Mouse (Mus musculus) megakaryocyte progenitor cell, adult 5-6 weeks (primary cell): ENCODE measurements around the gene Fam229a. TPM values are rescaled to one million over a fixed set of nuclear protein-coding genes. Genes with fewer than 3 reads are reported as not detected.
A peak's percentile ranks its signal among the peaks of the same experiment; 100 is the strongest.

Source experiments
- ATAC-seq: replicated peaks from 2 replicates; pipeline ENCODE4 v1.8.0; 2016; ENCODE audit warnings: mild to moderate bottlenecking, moderate TSS enrichment, inconsistent platforms; ENCODE audit not compliant: poor library complexity
- total RNA-seq, 2 experiments: library from RNA; stranded (forward) in 1 of 2; stranded (reverse) in 1 of 2; fragments of 157-497, 149-512 nt in 1 of 2; fragments of 200-1000 nt in 1 of 2; gene quantifications; 2 replicates each; pipeline versions ENCODE4 v1.2.3 to v1.2.4; 2015 to 2017

Gene Fam229a
- total RNA-seq, 2 experiments from 2014 or later, result not detected

- peak; percentile 54 for ATAC-seq
Measured at GRCm38 (mm10) chr4:129495672-129496562, 4.9 kb downstream of the Fam229a start.

DNA sequence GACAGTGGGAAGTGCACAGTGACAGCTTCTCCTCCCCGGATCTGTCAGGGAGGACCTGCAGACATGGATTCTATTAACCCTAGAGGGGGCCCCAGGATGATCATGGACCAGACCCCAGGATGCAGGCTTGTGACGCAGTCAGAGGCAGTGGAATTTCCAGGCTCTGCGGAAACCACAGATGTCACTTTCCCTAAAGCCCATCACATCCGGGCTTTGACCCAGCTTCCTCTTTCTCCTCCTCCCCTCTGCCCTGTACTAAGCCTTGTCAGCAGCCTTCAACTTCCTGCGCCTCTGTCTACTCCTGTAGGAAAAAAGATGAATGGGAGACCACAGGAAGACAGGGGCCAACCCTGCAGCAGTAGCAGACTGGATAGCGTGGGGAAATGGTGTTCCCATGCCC is 5.6 kb downstream of the Fam229a start:
- peak; percentile 56 for ATAC-seq

DNA sequence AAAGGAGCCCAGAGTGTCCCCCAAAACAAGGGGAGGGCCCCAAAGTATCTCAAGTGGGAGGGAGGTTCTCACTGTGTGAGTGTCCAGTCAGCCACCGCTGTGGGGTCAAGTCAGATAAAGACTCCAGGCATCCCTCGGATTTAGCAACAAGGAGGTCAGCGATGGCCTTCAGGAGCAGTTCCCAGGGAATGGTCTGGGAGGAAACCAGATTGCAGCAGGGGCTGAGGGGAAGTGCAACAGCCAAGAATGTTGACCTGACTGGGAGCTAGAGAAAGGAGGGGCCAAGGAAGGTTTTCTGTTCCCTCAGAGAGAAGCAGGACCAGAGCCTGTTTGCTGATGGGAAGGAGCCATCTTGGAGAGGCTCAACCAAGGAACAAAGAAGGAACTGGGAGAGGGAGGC is 8.0 kb downstream of the Fam229a start:
- ATAC-seq, result no peak

- ATAC-seq, result no peak
Measured at GRCm38 (mm10) chr4:129500017-129500416, 9.0 kb downstream of the Fam229a start.

DNA sequence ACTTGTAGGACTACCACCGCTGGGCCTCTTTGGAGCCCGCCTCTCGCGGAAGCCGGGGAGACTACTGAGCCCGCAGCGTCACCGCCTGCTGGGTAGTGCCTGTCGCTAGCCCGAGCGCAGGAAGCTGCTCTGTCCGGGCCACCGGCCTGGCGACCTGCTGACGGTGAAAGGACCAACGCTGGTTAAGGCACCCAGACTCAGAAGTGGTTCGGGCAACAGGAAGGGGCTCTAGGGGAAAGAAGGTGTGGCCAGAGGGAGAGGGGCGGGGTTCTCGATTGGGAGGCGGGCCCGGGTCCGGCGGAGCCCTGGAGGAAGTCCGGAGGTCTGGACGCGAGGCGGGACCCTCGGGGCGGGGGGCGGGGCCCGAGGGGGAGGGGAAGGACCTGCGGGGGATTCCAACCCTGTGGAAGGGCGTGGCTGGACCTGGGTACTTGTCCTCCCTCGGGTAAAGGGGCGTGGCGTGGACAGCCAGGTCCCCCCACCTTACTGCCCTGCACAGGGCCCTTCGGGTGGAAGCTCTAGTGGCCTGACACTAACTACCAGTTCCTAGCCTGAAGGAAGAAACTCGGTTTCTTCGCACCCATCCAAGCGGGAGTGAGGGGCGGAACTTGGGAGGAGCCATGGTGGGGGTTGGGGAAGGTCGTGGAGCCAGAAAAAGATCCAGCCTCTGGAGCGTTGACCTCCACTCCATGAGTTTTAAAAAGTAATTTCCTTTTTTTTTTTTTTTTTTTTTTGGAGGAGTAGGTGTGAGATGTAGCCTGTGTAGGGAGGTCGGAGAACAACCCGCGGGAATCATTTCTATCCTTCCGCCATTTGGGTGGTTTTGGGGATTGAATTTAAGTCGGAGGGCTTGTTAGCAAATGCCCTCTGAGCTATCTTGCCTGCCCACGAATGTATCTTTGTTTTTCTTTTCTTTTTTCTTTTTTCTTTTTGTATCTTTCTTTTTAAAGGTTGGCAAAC is 9.9 kb downstream of the Fam229a start:
- peak; percentile 68 for ATAC-seq

DNA sequence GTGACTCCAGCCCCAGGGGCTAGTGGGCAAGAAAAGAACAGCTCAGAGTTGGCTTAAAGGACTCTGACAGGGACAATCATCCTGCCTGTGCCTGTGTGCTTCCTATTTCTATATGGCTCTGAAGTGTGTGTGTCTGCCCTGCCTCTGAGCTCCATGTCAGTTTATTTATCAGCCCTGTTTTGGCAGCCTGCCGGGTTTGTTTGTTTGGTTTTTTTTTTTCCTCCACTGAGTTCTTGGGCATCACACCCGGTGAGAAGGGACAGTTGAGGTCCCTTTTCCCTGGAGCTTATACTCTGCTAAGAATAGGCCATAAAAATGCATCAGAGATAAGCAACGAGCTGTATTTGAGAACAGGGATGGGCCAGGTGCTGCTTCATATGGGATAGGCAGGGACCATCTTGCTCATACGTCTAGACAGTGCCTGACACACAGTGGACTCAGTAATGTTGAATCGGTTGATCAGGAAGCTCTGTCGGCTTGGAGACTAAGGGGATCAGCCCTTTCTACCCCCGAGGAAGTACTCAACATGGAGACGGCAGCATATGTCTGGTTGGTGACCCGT is 11.4 kb downstream of the Fam229a start:
- ATAC-seq, result no peak

DNA sequence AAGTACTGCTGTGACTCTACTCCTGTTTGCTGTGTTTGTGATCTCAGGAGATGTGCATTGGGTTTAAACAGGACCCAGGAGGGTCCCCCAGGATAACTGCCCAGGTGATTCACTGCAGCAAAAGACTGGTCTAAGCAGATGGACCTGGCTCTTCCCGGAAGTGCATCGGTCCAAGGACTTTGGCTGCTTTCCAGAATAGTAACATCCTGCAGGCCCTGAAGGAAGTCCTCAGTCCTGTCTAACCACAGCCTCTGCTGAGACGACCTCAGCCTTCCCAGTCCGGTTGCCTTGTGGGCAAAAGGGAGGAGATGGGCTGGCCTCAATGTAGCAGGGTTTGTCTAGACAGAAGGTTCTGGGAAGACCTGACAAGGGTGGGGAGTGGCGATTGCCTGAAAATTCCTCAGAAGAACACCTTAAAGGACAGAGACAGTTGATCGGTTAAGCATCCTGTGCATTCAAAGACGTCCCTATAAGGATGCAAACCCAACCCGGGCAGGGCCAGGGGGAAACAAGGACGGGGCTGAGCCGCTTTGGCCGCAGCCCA is 12.0 kb downstream of the Fam229a start:
- ATAC-seq, result no peak

GRCm38 (mm10) chr4:129505511-129505910 is 14.5 kb downstream of the Fam229a start:
- ATAC-seq, result no peak

DNA sequence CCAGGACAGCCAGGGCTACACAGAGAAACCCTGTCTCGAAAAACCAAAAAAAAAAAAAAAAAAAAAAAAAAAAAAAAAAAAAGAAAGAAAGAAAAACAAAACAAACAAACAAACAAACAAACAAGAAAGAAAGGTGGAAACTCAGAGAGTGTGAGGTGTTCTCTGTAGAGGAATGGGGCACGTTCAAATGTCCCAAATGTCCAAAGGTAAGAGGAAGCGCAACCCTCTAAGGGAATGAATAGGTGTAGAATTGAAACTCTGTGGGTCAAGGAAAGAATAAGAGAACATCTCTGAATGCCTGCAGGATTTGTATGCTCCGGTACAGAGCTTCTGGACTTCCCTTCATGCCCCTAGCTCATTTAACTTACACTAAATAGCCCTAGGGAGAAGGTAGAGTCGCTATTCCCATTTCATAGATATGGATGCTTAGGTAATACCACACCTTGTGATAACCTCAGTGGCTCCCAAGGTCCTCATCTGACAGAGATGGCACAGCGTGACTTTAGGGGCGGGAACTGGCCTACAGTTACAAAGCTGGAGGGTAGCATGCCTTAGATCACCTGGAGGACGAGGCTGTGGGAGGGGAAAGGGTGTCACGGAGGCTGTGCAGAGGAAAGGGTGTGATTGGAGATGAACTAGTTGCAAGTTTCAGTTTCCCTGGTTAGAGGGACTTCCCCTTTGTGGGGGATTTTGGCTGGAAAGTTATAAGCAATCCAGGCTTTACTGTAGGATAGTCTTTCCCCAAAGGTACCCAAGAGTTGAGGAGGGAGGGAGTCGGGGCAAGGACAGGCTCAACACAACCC is 16.6 kb downstream of the Fam229a start:
- peak; percentile 40 for ATAC-seq

GRCm38 (mm10) chr4:129508237-129508515 is 17.2 kb downstream of the Fam229a start:
- ATAC-seq, result 0 out of 2 replicates have a peak, but pooled peaks have one; percentile 26

DNA sequence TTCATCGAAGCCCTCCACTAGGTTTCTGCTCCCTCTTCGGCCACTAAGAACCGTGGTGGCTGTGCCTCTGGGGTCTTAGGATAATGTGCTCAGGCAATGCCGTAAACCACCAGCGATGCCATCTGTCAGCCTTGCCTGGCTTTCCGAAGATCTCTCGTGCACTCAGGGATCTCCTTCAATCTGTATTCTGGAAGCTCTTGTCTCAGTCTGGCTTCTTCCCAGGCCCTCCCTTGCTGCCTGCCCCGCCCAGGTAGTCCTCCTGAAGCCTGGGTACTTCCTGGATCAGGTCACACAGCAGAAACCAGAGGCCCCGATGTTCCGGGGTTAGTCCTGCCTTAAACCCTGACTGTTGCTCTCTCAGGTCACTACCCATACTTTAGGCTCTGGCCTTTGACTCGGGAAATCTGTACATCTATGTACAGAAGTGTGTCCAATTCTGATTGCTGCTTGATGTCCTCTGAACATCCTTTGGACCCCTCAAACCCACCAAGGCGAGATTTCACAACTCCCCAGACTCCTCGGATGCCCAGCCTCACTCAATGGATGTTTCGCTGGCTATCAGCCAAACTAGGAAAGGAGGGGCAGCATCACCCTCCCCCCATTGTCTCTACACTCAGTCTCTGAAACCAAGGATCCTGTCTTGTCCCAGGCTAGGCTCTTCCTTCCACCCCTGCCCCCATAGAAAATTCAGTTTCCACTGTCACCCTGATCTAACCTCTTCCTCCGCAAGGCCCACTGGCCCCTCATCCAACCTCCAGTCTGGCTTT is 18.0 kb downstream of the Fam229a start:
- no peak for ATAC-seq

GRCm38 (mm10) chr4:129509650-129510049 is 18.7 kb downstream of the Fam229a start:
- no peak for ATAC-seq

DNA sequence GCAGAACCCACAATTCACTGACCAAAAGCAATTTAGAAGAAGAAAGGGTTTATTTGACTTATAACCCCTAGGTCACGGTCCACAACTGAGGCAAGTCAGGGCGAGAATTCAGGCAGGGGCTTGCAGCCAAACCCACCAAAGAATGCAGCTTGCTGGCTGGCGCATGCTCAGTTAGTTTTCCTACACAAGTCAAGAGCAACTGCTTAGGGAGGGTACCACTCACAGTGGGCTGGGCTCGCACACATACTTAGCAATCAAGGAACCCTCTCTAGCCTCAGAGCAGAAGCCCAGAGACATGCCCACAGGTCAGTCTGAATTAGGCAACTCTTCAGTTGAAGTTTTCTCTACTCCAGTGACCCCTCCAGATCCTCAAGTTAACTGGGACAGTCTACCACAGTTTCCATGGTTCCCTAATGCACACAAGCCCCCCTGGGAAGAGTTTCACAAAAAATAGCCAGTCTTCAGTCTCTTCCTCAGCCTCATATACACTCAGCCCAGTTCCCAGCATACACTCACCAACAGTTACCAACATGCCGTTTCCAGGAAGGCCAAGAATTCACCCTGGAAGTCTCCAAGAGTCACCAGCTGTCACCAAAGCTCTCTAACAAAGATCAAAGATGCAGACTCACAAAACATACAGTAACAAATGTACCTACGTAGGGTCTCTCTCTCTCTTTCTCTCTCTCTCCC is 19.9 kb downstream of the Fam229a start:
- ATAC-seq, result no peak

- ATAC-seq, result no peak
Measured at GRCm38 (mm10) chr4:129511413-129512096, 20.6 kb downstream of the Fam229a start.

DNA sequence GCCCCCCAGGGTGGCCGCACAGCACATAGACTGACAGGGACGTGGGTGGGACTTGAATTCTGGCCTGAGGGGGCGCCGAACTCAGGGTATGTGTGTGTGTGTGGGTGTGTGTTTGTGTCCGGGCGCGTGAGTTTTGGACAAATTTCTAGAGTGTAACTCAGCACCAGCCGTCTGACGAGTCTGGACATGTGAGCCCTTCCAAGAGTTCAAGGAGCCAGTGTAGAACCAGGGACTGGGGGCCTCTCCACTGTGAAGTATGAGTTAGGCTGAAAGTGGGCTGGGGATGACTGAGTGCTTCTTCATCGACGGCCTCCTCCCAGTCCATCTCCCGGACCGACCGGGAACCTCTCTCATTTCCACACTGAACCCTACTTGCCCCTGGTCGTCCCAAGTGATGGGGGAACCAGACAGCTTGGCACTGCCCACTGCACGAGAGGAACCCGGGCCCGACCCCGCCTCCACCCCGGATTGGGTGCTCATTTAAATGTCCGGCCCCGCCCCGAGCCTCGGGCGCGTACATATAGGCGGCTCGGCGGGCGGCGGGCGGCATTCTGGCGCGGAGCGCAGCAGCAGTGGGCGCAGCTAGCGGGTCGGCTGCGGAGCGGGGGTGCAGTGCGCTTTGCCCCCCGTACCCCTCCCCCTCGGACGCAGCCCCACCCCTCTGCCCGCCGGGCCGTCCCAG is 22.2 kb downstream of the Fam229a start, which contains the start of gene Marcksl1:
TSS of gene Marcksl1 (plus strand) at position 496 of the 682 bp plus-strand sequence.
- ATAC-seq, result peak; percentile 80

GRCm38 (mm10) chr4:129513891-129514290 is 22.9 kb downstream of the Fam229a start:
- no peak for ATAC-seq

GRCm38 (mm10) chr4:129514300-129514898 is 23.4 kb downstream of the Fam229a start:
- ATAC-seq, result peak; percentile 68
